Mouse (Mus musculus) G1E-ER4 (cell line): ENCODE measurements around the gene Prcd. TPM values are rescaled to one million over a fixed set of nuclear protein-coding genes. Genes with fewer than 3 reads are reported as not detected.

Experiments
- GATA1 ChIP-seq: IDR thresholded peaks from one replicate; pipeline ENCODE4 v1.8.0; 2012; ENCODE audit warnings: low read length, inconsistent platforms
- polyA plus RNA-seq: library from polyadenylated mRNA; stranded (reverse); fragments of >175 nt; gene quantifications from 2 replicates; pipeline ENCODE4 v1.2.3, GENCODE M21; 2012

The Prcd gene
- polyA plus RNA-seq, 1 experiment: 0.56 TPM

GRCm38 (mm10) chr11:116643579-116644224, 9.6 kb upstream of the Prcd start:
- no peak for TF ChIP-seq GATA1

DNA sequence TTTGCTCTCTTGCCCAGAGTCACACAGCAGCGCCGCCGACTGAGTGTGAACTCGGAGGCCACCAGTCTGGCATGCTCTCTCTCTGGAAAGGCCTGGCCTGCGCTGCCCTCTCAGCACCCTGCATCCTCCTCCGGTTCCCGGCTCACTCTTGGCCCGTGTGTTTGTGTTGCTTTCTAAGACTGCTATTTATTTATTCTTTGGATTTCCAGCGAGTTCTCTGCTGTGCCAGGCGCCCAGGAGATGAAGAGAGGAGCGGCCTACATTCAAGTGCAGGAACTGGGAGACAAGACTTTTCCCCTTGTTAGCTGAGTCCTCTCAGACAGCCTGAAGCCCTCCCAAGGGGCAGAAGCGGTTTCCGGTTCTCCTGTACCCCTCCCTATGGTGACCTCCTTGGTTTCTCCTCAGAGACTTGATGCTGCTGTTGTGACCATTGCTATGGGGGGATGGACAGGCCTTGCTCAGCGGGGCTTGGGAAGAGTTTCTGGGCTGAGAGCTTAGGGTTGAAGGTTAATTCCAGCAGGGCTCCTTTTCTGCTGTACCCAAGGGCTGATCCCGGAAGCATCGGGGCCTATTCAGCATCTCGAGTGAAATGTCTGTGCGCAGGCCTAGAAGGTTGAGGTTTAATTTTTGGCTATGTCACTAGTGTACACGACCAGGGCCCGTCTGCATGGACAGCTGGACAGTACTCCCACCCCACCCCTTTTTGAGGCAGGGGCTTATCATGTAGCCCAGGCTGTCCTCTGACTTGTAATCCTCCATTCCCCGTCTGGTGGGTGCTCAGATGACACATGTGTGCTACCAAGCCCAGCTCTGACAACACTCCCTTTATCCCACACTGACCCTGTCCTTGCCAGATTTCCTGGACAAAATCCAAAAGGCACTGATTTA, 8.9 kb upstream of the Prcd start:
- TF ChIP-seq GATA1: no peak

GRCm38 (mm10) chr11:116645446-116646110, 7.8 kb upstream of the Prcd start:
- TF ChIP-seq GATA1: no peak

- TF ChIP-seq GATA1: no peak
These were observed 7.2 kb upstream of the Prcd start for GRCm38 (mm10) chr11:116646136-116646535.

- TF ChIP-seq GATA1: no peak
These were observed 6.6 kb upstream of the Prcd start for GRCm38 (mm10) chr11:116646771-116647170.

DNA sequence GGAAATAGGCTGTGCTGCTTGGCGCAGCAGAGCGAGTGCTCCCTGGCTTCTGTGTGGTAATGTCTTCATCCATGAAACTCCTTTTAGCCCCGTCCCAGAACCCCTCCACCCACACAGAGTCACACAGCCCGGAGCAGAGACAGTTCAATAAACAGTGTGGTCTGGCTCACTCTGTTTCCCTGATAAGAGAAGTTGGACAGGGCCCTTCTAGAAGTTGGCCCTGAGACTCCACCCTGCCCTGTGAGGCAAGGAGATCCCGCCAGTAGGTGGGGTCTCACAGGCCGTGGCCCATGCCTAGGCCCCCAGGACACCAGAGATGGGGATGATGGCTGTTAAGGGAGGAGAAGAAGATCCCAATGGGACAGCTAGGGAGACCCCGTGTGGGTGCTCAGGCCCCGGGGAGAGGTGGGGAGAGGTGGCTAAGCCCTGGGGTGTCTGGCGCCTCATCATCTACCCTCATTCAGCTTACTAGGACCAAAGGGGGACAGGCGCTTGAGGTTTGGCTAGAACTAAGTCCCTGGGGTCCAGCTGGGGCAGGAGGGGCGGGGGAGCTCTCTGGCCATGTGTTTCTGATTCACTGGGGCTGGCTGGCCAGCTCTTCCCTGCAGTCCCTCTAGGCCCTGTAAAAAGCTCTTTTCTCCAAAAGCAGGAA, 5.9 kb upstream of the Prcd start:
- no peak for TF ChIP-seq GATA1

DNA sequence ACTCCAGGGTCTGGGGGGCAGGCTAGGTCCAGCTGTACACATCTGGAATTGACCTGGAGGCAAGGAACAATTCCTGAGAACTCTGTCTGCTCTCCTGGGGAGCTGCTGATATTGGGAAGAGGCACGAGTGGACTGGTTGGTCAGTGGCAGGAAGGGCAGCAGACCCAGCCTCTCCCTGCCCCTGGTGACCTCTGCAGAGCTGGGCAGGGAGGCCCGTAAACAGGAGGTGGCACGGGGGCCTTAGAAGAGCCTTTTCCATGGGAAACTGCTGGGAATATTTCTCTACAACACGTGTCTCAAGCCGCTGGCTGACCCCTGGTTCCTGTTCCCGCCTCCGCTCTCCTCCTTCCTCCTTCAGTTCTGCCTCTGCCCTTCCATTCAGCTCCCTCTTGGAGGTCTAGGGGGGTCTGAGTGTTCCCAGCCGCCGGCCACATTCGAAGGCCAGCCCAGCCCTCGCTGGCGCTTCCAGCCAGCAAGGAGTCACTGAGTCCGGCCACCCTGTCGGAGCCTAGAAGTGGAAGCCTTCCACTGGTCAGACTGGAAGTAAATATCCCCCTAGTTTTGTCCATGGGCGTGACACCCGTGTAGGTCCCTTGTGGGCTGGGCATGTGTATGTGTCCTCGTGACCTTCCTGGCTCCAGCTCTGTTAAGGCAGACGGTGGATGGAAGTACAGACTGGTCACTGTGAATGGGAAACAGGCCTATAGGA, 5.0 kb upstream of the Prcd start:
- TF ChIP-seq GATA1: no peak

- TF ChIP-seq GATA1: no peak
These were observed 4.4 kb upstream of the Prcd start for GRCm38 (mm10) chr11:116648976-116649375.

DNA sequence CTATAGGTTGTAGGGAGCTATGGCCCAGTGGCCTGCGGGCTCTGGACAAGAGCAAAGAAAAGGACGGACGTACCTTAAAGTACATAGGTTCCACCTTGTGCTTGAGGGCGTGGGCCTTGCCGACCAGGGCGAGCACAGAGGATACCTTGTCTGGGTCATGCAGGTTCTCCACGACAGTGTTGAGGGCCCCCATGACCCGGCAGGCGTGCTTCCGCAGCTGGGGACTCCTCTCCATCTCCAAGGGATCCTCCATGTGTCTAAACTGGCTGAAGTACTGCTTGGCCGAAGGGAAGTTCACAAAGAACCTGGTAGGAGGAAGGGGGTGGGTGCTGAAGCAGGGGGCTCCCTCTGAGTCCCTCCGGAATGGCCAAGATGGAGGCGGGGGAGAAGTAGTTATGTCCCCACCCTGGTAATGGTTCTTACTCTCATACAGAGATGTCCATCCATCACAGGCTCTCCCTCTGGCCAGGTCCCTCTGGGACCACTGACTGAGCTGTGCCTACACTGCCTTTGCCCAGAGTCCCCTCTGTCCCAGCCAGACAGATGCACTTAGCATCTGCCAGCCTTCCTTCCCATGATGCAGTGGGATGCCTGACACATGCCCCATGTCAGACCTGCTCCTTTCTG, 3.5 kb upstream of the Prcd start:
- TF ChIP-seq GATA1: no peak

DNA sequence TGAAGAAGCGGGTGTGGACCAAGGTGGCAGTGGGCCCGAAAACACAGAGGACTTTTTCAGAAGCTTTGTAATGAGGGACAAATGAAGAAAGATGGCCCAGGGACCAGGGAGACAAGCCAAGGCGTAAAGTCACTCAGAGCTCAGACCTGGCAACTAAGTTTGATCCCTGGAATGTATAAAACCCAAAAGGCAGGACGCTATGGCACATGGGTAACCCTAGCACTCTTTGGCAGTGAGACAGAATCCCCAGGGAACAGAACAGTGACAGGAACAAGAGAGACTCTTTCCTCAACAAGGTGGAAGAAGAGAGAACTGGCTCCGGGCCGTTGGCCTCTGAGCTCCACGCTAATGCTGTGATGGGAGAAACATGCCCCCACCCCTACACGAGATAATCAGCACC, 2.5 kb upstream of the Prcd start:
- no peak for TF ChIP-seq GATA1

- TF ChIP-seq GATA1: no peak
These were observed 2.0 kb upstream of the Prcd start for GRCm38 (mm10) chr11:116651339-116651738.

- TF ChIP-seq GATA1: no peak
These were observed 820 bp upstream of the Prcd start for GRCm38 (mm10) chr11:116652330-116653098.

GRCm38 (mm10) chr11:116653709-116654221, 431 bp downstream of the Prcd start:
- TF ChIP-seq GATA1: no peak
